Mouse (Mus musculus): Measurements from ENCODE around the gene Gm3373. TPM values are rescaled to one million over a fixed set of nuclear protein-coding genes. Genes with fewer than 3 reads are reported as not detected.

The Gm3373 gene
- not detected for polyA plus RNA-seq (2014; fragmentation: Illumina TruSeq; extraction: RNeasy Lipid Tissue Mini Kit (QIAGEN cat#74804); ENCODE audit: low read depth, low replicate concordance)

DNA sequence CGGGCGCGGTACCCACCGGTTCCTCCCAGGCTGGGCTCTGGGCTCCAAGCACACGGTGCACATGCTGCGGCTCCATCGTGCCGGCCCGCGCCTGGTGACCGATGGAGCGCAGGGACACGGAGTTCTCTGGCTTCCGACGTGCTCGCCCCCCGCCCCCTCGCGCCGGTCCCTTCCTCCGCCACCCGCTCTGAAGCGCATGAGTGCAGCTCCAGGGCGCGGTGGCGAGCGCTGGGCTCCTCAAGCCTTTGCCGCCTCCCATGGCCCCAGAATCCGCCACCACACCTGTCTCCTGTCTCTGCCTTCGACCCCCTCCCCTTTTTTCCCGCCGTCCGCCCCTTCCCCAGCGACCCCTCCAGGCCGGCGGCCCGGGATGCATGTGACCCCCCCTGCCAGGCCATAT lies at the start of gene Gm3373:
Gm3373 (minus strand) TSS at position 101 of the 400 bp plus-strand sequence.

DNA sequence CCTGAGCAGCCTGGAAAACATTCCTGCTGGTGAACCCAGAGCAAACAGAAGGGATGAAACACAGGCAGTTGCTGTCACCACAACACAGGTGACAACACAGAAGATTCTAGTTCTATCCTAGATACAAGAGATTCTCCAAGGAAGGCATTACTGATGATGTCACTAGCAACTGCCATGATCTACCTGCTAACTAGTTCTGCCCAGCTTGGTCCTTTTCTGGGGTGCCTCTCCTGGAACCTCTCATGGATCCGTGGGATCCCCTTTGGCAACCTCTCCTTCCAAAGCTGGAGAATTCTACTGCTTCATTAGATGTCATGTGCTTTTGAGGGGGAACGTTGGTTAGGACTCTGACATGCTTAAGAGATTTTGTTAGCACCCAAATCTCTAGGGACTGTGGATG lies 54.0 kb downstream of the Gm3373 start, which contains the start of gene Gm9603:
Gm9603 (minus strand) TSS at position 101 of the 400 bp plus-strand sequence.

Other genes with a start within 250 kb of the Gm3373 start
- 0.47 TPM for gene Gm3488, start 239.9 kb downstream of the Gm3373 start, polyA plus RNA-seq (2014; fragmentation: Illumina TruSeq; extraction: RNeasy Lipid Tissue Mini Kit (QIAGEN cat#74804); ENCODE audit: low read depth, low replicate concordance)
- gene Gm3532, start 203.1 kb downstream of the Gm3373 start, polyA plus RNA-seq (2014; fragmentation: Illumina TruSeq; extraction: RNeasy Lipid Tissue Mini Kit (QIAGEN cat#74804); ENCODE audit: low read depth, low replicate concordance): not detected
- gene Gm8265, start 108.5 kb downstream of the Gm3373 start, polyA plus RNA-seq (2014; fragmentation: Illumina TruSeq; extraction: RNeasy Lipid Tissue Mini Kit (QIAGEN cat#74804); ENCODE audit: low read depth, low replicate concordance): not detected
- gene Gm9603, start 54.1 kb downstream of the Gm3373 start, polyA plus RNA-seq (2014; fragmentation: Illumina TruSeq; extraction: RNeasy Lipid Tissue Mini Kit (QIAGEN cat#74804); ENCODE audit: low read depth, low replicate concordance): not detected
- not detected for gene Gm3383, start 66.4 kb upstream of the Gm3373 start, polyA plus RNA-seq (2014; fragmentation: Illumina TruSeq; extraction: RNeasy Lipid Tissue Mini Kit (QIAGEN cat#74804); ENCODE audit: low read depth, low replicate concordance)
- gene Gm3424, start 88.8 kb upstream of the Gm3373 start, polyA plus RNA-seq (2014; fragmentation: Illumina TruSeq; extraction: RNeasy Lipid Tissue Mini Kit (QIAGEN cat#74804); ENCODE audit: low read depth, low replicate concordance): not detected
- gene Gm8237, start 138.8 kb upstream of the Gm3373 start, polyA plus RNA-seq (2014; fragmentation: Illumina TruSeq; extraction: RNeasy Lipid Tissue Mini Kit (QIAGEN cat#74804); ENCODE audit: low read depth, low replicate concordance): not detected
- gene Gm3248, start 220.2 kb upstream of the Gm3373 start, polyA plus RNA-seq (2014; fragmentation: Illumina TruSeq; extraction: RNeasy Lipid Tissue Mini Kit (QIAGEN cat#74804); ENCODE audit: low read depth, low replicate concordance): 0.76 TPM
- not detected for gene Gm3453, start 237.6 kb upstream of the Gm3373 start, polyA plus RNA-seq (2014; fragmentation: Illumina TruSeq; extraction: RNeasy Lipid Tissue Mini Kit (QIAGEN cat#74804); ENCODE audit: low read depth, low replicate concordance)